Mouse (Mus musculus) splenic B cell, adult 2 months (primary cell): Measurements from ENCODE around the gene Olfr920.

ENCODE experiments used
- DNase-seq: peaks from one replicate; pipeline ENCODE4 v3.0.0-alpha.2; 2011; ENCODE audit warnings: low read depth, low spot score
- H3K27me3 ChIP-seq: 2 replicates; pipeline ENCODE4 v1.6.1; 2012; ENCODE audit warnings: mild to moderate bottlenecking, low read length, moderate library complexity, mixed read lengths; ENCODE audit not compliant: control insufficient read depth, poor library complexity, insufficient read depth, severe bottlenecking
- H3K36me3 ChIP-seq: 2 replicates; pipeline ENCODE4 v1.6.1; 2012; ENCODE audit warnings: mild to moderate bottlenecking, low read length, moderate library complexity, mixed read lengths; ENCODE audit not compliant: control insufficient read depth, poor library complexity, insufficient read depth, severe bottlenecking

Olfr920 gene

DNA sequence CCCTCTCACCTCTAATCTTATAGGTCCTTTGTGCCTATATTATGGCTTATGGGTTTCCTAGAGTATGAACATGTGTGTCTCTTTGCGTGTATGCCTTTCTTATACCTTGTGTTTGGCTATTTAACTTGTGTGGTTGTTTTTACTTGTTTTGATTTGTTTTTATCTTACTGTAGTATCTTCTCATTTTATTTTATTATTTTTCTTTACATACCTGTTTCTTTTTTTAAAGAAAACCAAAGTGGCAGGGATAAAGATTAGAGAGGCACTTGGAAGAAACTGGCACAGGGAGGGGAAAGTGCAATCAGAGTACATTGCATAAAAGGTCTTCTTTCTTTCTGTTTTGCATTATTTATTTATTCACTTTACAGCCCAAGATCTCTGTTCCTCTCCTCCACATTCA is at the start of gene Olfr920:
Gene Olfr920, plus strand, starts transcription at position 301 of the 400 bp plus-strand sequence.
- DNase-seq: no peak
- no peaks in the 10 kb centered on the region for H3K27me3 ChIP-seq
- no peaks in the 10 kb centered on the region for H3K36me3 ChIP-seq

DNA sequence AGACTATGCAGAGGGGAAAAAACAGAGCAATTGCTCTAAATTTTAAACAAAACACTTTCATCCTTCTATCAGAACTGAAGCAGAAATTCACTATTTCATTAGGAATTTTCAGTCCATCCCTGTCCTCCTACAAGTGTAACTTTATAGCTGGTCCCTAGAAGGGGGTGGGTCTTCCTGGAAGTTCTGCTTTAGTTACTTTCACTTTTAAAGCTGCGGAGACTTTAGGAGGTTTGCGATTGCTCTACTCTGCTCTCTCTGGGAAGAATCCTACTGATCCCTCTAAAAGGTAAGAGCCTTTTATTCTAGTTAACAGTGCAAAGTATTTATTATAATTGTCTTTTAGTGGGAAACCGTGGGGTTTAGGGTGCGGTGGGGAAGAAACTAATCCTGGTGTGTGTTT is 34.0 kb upstream of the Olfr920 start, which contains the start of gene Vwa5a:
Gene Vwa5a, plus strand, starts transcription at position 167 of the 400 bp plus-strand sequence.
- Histone ChIP-seq H3K36me3 (no peaks in the 10 kb centered on the region), H3K27me3 (no peaks in the 10 kb centered on the region; the same call in 1 of the 2 replicates)
- DNase-seq: peak; percentile 26

- peak; percentile 3 for DNase-seq
- H3K36me3 ChIP-seq: no peaks in the 10 kb centered on the region
- no peaks in the 10 kb centered on the region; the same call in 1 of the 2 replicates for H3K27me3 ChIP-seq
Measured at GRCm38 (mm10) chr9:38718927-38719441, 33.1 kb upstream of the Olfr920 start.

GRCm38 (mm10) chr9:38724044-38724443 is 28.1 kb upstream of the Olfr920 start:
- Histone ChIP-seq H3K27me3 (no peaks in the 10 kb centered on the region), H3K36me3 (0 out of 2 replicates have a peak, but pooled peaks cover 2% of the 10 kb centered on the region)
- DNase-seq: no peak

- H3K36me3 ChIP-seq: 0 out of 2 replicates have a peak, but pooled peaks cover 2% of the 10 kb centered on the region
- peak; percentile 18 for DNase-seq
- no peaks in the 10 kb centered on the region for H3K27me3 ChIP-seq
Measured at GRCm38 (mm10) chr9:38728218-38728617, 23.9 kb upstream of the Olfr920 start.

GRCm38 (mm10) chr9:38741408-38741807 is 10.7 kb upstream of the Olfr920 start:
- H3K27me3 ChIP-seq: no peaks in the 10 kb centered on the region
- H3K36me3 ChIP-seq: no peaks in the 10 kb centered on the region
- DNase-seq: no peak

DNA sequence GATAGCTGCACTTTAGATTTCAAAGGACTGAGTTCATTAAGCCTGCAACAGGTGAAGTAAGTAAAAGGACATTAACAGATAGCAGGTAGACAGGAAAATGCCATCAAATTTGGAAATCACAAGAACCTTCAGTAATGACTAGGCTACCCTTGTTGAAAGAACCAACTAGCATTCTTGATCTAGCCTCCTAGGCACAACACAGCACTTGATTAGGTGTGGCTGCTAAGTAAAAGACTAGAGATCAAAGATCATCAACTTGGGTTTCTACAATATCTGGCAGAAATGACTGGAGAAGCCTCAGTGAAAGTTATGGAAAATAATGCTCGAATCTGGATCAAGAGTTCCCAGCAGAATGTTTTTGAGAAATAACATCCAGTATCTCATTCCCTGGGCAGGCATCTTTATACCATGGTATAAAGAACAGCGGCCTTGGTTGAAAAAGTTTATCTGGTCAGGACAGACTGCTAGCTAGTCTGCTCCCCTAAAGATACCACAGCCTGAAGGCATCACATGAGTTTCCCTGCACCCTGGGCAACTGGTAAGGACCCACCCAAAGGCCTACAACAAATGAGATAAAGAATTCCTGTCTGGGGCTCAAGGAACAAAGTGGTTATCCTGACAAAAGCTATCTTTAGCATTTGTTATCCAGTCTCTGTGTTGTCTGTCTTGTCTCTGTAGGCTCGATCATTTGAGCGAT is 7.3 kb upstream of the Olfr920 start:
- DNase-seq: no peak
- Histone ChIP-seq H3K27me3 (no peaks in the 10 kb centered on the region), H3K36me3 (no peaks in the 10 kb centered on the region)

DNA sequence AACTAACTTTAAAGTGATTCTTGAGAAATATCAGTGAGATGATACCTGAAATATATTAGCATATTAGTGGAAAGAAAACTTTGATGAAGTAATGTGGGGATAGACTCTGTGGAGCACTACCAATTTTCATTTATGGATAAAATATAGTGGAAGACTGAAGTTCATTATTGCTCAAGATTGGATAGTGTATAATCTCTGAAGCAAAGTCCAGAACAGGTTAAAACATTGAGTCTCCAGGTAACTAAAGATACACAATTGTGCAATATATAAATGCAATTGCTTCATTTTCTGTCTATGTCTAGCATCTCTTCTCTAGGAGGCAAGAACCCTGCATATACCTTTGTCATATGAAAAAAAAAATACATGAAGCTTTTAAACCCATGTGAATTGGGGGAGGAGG is 20.7 kb downstream of the Olfr920 start, which contains the start of gene Olfr921:
Gene Olfr921, plus strand, starts transcription at position 301 of the 400 bp plus-strand sequence.
- Histone ChIP-seq H3K36me3 (no peaks in the 10 kb centered on the region), H3K27me3 (no peaks in the 10 kb centered on the region)
- no peak for DNase-seq

DNA sequence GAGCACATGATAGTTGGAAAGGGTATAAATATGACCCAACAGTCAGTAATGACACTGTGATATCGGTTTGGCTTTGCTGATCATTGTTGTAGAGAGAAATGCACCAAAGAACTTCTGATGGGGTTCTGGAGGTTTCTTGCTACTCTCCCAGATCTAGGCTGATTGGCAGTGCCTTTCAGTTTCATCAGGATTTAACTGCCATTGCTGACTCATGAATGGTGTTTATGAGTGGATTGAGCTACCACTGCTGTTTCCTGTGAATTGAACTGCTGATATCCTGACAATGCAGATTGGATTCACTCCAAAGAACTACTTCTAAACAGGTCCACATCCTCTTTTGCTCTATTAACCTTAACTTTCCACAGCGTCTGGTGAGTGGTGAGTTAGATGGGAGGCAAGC is 40.6 kb downstream of the Olfr920 start:
- Histone ChIP-seq H3K36me3 (no peaks in the 10 kb centered on the region), H3K27me3 (no peaks in the 10 kb centered on the region)
- no peak for DNase-seq

- Histone ChIP-seq H3K36me3 (no peaks in the 10 kb centered on the region), H3K27me3 (no peaks in the 10 kb centered on the region)
- DNase-seq: no peak
Measured at GRCm38 (mm10) chr9:38805696-38806095, 53.6 kb downstream of the Olfr920 start.
